Mouse (Mus musculus): ENCODE results near the gene Olfr1254. TPM values are rescaled to one million over a fixed set of nuclear protein-coding genes. Genes with fewer than 3 reads are reported as not detected.

Olfr1254 gene
- polyA plus RNA-seq (2012) = not detected in 2 replicates

GRCm38 (mm10) chr2:89793519-89793918 lies at the start of gene Olfr1254:
Olfr1254 (minus strand) TSS chr2:89793619.
- TF ChIP-seq GATA1 (IDR thresholded peaks at IDR 0.05; ENCODE audit: low read length) = no peak

GRCm38 (mm10) chr2:89841455-89841854 lies 48.0 kb upstream of the Olfr1254 start, which contains the start of gene Olfr1256:
Olfr1256 (minus strand) TSS chr2:89841555.
- TF ChIP-seq GATA1 (IDR thresholded peaks at IDR 0.05; ENCODE audit: low read length) = no peak

DNA sequence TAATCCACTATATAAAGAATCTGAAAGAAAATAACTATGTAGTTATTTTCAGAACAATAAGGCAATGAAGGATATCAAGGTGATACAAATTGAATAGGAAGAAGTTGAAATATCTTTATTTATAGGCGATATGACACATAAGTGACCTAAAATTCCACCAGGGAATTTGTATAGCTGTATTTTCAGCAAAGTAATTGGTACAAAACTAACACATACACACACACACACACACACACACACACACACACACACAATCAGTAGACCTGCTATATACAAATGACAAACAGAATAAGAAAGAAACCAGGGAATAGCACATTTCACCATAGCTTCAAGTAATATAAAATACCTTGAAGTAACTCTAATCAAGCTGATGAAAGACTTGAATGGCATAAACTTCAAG lies 26.8 kb upstream of the Olfr1254 start:
- no peak for TF ChIP-seq GATA1 (IDR thresholded peaks at IDR 0.05; ENCODE audit: low read length)

DNA sequence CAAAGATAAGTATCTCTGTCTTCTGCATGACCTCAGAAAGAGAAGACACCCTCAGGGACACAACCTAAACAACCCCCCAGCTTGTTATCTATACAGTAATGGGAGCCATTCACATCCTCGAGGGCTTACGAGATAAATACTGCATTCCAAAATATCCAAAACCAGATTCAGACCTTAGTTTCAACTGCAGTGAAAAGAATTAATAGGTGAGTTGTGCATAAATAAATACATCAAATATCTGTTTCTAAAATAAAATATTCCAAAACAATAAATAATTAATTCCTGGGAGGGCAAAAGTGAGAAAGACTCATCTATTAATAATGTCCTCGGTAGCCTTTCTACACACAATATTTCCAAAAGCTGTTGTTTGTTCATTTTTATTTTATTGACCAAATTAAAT lies 18.3 kb upstream of the Olfr1254 start, which contains the start of gene Olfr1255:
TSS of gene Olfr1255 (plus strand) at position 301 of the 400 bp plus-strand sequence.
- TF ChIP-seq GATA1 (IDR thresholded peaks at IDR 0.05; ENCODE audit: low read length) = no peak

GRCm38 (mm10) chr2:89810751-89811150 lies 17.3 kb upstream of the Olfr1254 start:
- no peak for TF ChIP-seq GATA1 (IDR thresholded peaks at IDR 0.05; ENCODE audit: low read length)

DNA sequence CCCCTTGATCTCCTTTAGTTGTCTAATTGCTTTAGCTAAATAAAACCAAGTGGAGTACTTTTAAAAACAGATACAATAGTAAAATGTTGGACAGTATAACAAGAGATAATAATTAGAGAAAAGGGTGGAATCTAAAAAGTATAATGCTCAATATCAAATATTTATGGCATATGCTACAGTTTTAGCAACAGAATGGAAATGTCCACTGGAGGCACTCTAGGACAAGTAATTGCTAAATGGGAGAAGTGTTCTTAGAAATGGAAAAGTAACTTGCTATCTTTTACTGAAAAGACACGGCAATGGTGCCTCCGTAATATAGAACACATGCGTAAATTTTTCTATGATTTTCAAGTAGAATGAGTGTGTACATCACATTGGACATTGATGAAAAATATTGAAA lies 6.2 kb upstream of the Olfr1254 start:
- TF ChIP-seq GATA1 (IDR thresholded peaks at IDR 0.05; ENCODE audit: low read length) = no peak

DNA sequence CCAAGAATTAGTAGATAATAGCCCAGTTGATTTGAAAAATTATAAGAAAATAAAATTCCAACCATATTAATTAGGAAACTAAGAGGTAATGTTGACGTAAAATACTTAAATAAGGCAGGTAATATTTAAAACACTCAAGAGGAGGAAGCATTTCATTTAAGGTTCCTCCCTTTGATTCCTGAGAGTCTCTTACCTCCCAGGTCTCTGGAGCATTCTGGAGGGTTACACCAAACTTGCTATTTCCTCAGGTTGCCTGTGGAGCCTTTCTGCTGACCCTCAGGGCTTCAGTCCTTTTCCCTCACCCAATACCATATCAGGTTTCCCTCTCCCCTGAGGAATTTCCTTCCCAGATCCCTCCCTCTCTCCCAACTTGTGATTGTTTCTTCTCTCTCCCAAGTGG lies 36.4 kb downstream of the Olfr1254 start, which contains the start of gene Olfr1253:
TSS of gene Olfr1253 (minus strand) at position 101 of the 400 bp plus-strand sequence.
- no peak for TF ChIP-seq GATA1 (IDR thresholded peaks at IDR 0.05; ENCODE audit: low read length)

Other genes starting within 250 kb of the Olfr1254 start
- gene Olfr1245, start 215.2 kb downstream of the Olfr1254 start, polyA plus RNA-seq (2012) = not detected in 2 replicates
- not detected in 2 replicates for gene Olfr1246, start 200.5 kb downstream of the Olfr1254 start, polyA plus RNA-seq (2012)
- not detected in 2 replicates for gene Olfr1247, start 179.5 kb downstream of the Olfr1254 start, polyA plus RNA-seq (2012)
- gene Olfr1248, start 175.4 kb downstream of the Olfr1254 start, polyA plus RNA-seq (2012) = not detected in 2 replicates
- not detected in 2 replicates for gene Olfr1249, start 158.6 kb downstream of the Olfr1254 start, polyA plus RNA-seq (2012)
- not detected in 2 replicates for gene Olfr1250, start 132.2 kb downstream of the Olfr1254 start, polyA plus RNA-seq (2012)
- gene Olfr1251, start 121.7 kb downstream of the Olfr1254 start, polyA plus RNA-seq (2012) = not detected in 2 replicates
- gene Olfr1252, start 68.6 kb downstream of the Olfr1254 start, polyA plus RNA-seq (2012) = not detected in 2 replicates
- not detected in 2 replicates for gene Olfr1253, start 36.5 kb downstream of the Olfr1254 start, polyA plus RNA-seq (2012)
- gene Olfr1255, start 18.4 kb upstream of the Olfr1254 start, polyA plus RNA-seq (2012) = not detected in 2 replicates
- not detected in 2 replicates for gene Olfr1256, start 47.9 kb upstream of the Olfr1254 start, polyA plus RNA-seq (2012)
- gene Olfr48, start 54.6 kb upstream of the Olfr1254 start, polyA plus RNA-seq (2012) = not detected in 2 replicates
- gene Olfr1257, start 84.8 kb upstream of the Olfr1254 start, polyA plus RNA-seq (2012) = not detected in 2 replicates
- not detected in 2 replicates for gene Olfr1258, start 133.7 kb upstream of the Olfr1254 start, polyA plus RNA-seq (2012)
- gene Olfr1259, start 155.0 kb upstream of the Olfr1254 start, polyA plus RNA-seq (2012) = not detected in 2 replicates
- not detected in 2 replicates for gene Olfr1260, start 180.7 kb upstream of the Olfr1254 start, polyA plus RNA-seq (2012)
- gene Olfr1261, start 197.6 kb upstream of the Olfr1254 start, polyA plus RNA-seq (2012) = not detected in 2 replicates
- gene Olfr1262, start 206.5 kb upstream of the Olfr1254 start, polyA plus RNA-seq (2012) = not detected in 2 replicates
- gene Olfr1263, start 218.5 kb upstream of the Olfr1254 start, polyA plus RNA-seq (2012) = not detected in 2 replicates
- not detected in 2 replicates for gene Olfr1264, start 232.0 kb upstream of the Olfr1254 start, polyA plus RNA-seq (2012)
- gene Olfr1265, start 241.7 kb upstream of the Olfr1254 start, polyA plus RNA-seq (2012) = not detected in 2 replicates